Mouse (Mus musculus) thymus, postnatal 14 days (tissue): ENCODE measurements around the gene Rtl10.

ENCODE experiments used
- DNase-seq: peaks from one replicate; pipeline ENCODE4 v3.0.0; 2021

The Rtl10 gene

GRCm38 (mm10) chr16:18498558-18498990, at the start of gene Rtl10, which contains the start of gene Gnb1l:
Gene Rtl10, plus strand, starts transcription at chr16:18498901.
Gene Gnb1l, plus strand, starts transcription at chr16:18498713.
- peak; percentile 99 for DNase-seq

- DNase-seq = no peak
Measured at GRCm38 (mm10) chr16:18449005-18449404, 49.7 kb upstream of the Rtl10 start.

GRCm38 (mm10) chr16:18451486-18452181, 47.1 kb upstream of the Rtl10 start:
- DNase-seq = no peak

GRCm38 (mm10) chr16:18452361-18452862, 46.3 kb upstream of the Rtl10 start:
- DNase-seq = no peak

GRCm38 (mm10) chr16:18453846-18454245, 44.9 kb upstream of the Rtl10 start:
- no peak for DNase-seq

GRCm38 (mm10) chr16:18455407-18455806, 43.3 kb upstream of the Rtl10 start:
- no peak for DNase-seq

GRCm38 (mm10) chr16:18458661-18459060, 40.0 kb upstream of the Rtl10 start:
- no peak for DNase-seq

GRCm38 (mm10) chr16:18459335-18459954, 39.3 kb upstream of the Rtl10 start:
- DNase-seq = peak; percentile 72

GRCm38 (mm10) chr16:18459955-18460370, 38.7 kb upstream of the Rtl10 start:
- DNase-seq = peak; percentile 89

- DNase-seq = peak; percentile 37
Measured at GRCm38 (mm10) chr16:18460826-18461225, 37.9 kb upstream of the Rtl10 start.

- DNase-seq = peak; percentile 54
Measured at GRCm38 (mm10) chr16:18462031-18462430, 36.7 kb upstream of the Rtl10 start.

- DNase-seq = peak; percentile 58
Measured at GRCm38 (mm10) chr16:18462598-18462997, 36.1 kb upstream of the Rtl10 start.

- DNase-seq = peak; percentile 51
Measured at GRCm38 (mm10) chr16:18464271-18464670, 34.4 kb upstream of the Rtl10 start.

- DNase-seq = no peak
Measured at GRCm38 (mm10) chr16:18470829-18471228, 27.9 kb upstream of the Rtl10 start.

GRCm38 (mm10) chr16:18471381-18471955, 27.2 kb upstream of the Rtl10 start:
- DNase-seq = no peak

GRCm38 (mm10) chr16:18471976-18472375, 26.7 kb upstream of the Rtl10 start:
- DNase-seq = no peak

GRCm38 (mm10) chr16:18472416-18472815, 26.3 kb upstream of the Rtl10 start:
- no peak for DNase-seq

GRCm38 (mm10) chr16:18472976-18473375, 25.7 kb upstream of the Rtl10 start:
- peak; percentile 54 for DNase-seq

GRCm38 (mm10) chr16:18474021-18474420, 24.7 kb upstream of the Rtl10 start:
- DNase-seq = no peak

GRCm38 (mm10) chr16:18477996-18478395, 20.7 kb upstream of the Rtl10 start:
- DNase-seq = no peak

GRCm38 (mm10) chr16:18479667-18480066, 19.0 kb upstream of the Rtl10 start:
- no peak for DNase-seq

GRCm38 (mm10) chr16:18480933-18481485, 17.7 kb upstream of the Rtl10 start:
- peak; percentile 50 for DNase-seq

GRCm38 (mm10) chr16:18482431-18482830, 16.3 kb upstream of the Rtl10 start:
- no peak for DNase-seq
